Mouse (Mus musculus) myocyte (in vitro differentiated cells): ENCODE results near the gene Vim.

Experiments
- CEBPB ChIP-seq: IDR thresholded peaks from 2 replicates; pipeline ENCODE4 v1.6.1; 2011; ENCODE audit warnings: mild to moderate bottlenecking, moderate library complexity; ENCODE audit not compliant: poor library complexity, insufficient read depth, severe bottlenecking
- E2F4 ChIP-seq: IDR thresholded peaks from one replicate; pipeline ENCODE4 v1.6.1; 2011; ENCODE audit warnings: mild to moderate bottlenecking, control low read depth, moderate library complexity; ENCODE audit not compliant: insufficient read depth
- MAX ChIP-seq: IDR thresholded peaks from one replicate; pipeline ENCODE4 v1.6.1; 2011; ENCODE audit warnings: low read depth, mild to moderate bottlenecking, control low read depth
- MYOG ChIP-seq, 3 experiments: IDR thresholded peaks; one replicate each; pipeline ENCODE4 v1.6.1; 2011; ENCODE audit warnings: control low read depth in 2 of 3, low read depth in 2 of 3, mild to moderate bottlenecking in 2 of 3; ENCODE audit not compliant: insufficient read length in 2 of 3, control insufficient read depth in 1 of 3, insufficient read depth in 1 of 3
- POLR2A ChIP-seq: IDR thresholded peaks from one replicate; pipeline ENCODE4 v1.6.1; 2011; ENCODE audit warnings: low read depth, mild to moderate bottlenecking, control low read depth, moderate library complexity; ENCODE audit not compliant: insufficient read length
- POLR2AphosphoS2 ChIP-seq: IDR thresholded peaks from one replicate; pipeline ENCODE4 v1.6.1; 2011; ENCODE audit warnings: low read depth, control low read depth; ENCODE audit not compliant: insufficient read length
- TCF12 ChIP-seq: IDR thresholded peaks from one replicate; pipeline ENCODE4 v1.6.1; 2011; ENCODE audit warnings: mild to moderate bottlenecking, control low read depth; ENCODE audit not compliant: poor library complexity, insufficient read depth, severe bottlenecking
- TCF3 ChIP-seq: IDR thresholded peaks from one replicate; pipeline ENCODE4 v1.6.1; 2011; ENCODE audit warnings: low read depth, control low read depth; ENCODE audit not compliant: insufficient read length
- USF1 ChIP-seq: IDR thresholded peaks from one replicate; pipeline ENCODE4 v1.6.1; 2011; ENCODE audit warnings: low read depth, mild to moderate bottlenecking, control low read depth, moderate library complexity

GRCm38 (mm10) chr2:13527125-13527524, 46.6 kb upstream of the Vim start:
- no peak for TF ChIP-seq E2F4
- TF ChIP-seq USF1, result no peak
- no peak for TF ChIP-seq POLR2A
- no peak for TF ChIP-seq MAX
- no peak for TF ChIP-seq TCF12
- no peak for TF ChIP-seq CEBPB
- TF ChIP-seq POLR2AphosphoS2, result no peak
- TF ChIP-seq TCF3, result no peak
- no peak for TF ChIP-seq MYOG (IDR thresholded peaks at IDR 0.05; ENCODE audit: control insufficient read depth in 1 of 3, insufficient read depth in 1 of 3, insufficient read length in 2 of 3, low read depth in 2 of 3)
